Mouse (Mus musculus): ENCODE data around the gene Proser3. TPM values are rescaled to one million over a fixed set of nuclear protein-coding genes. Genes with fewer than 3 reads are reported as not detected.
A peak's percentile ranks its signal among the peaks of the same experiment; 100 is the strongest.

Gene Proser3
- polyA plus RNA-seq, 1 experiment from 2014 or later, result 15.2 TPM

- Histone ChIP-seq H3K4me1 (peaks cover 4% of the 10 kb centered on the region; the same call in 1 of the 2 replicates), H3K27me3 (ENCODE audit: poor library complexity, severe bottlenecking) (no peaks in the 10 kb centered on the region), H3K36me3 (replicated peaks) (no peaks in the 10 kb centered on the region), H3K4me3 (no peak overlapping the region), H3K9me3 (no peaks in the 10 kb centered on the region), H3K27ac (no peak overlapping the region)
- 37% methylated on average over 16 of the region's 16 CpGs for WGBS
- DNase-seq (ENCODE audit: extremely low spot score, low spot score), result peak; percentile 42
Observed at GRCm38 (mm10) chr7:30490251-30490956, 61.7 kb downstream of the Proser3 start.

Small RNA genes within 50 kb of the gene (microRNA-seq; reads per million reads assigned to microRNA genes)
- gene Gm38670 (1.5 reads per million), gene Mir3569 (not detected)

Other genes starting within 250 kb of the Proser3 start
- 82.3 and 90.2 TPM in 2 replicates for gene Alkbh6, start 243.6 kb downstream of the Proser3 start, polyA plus RNA-seq (2016; fragmentation: Nextera tagmentation; extraction: Ambion mirVana)
- 29.8 and 32.8 TPM in 2 replicates for gene Syne4, start 237.5 kb downstream of the Proser3 start, polyA plus RNA-seq (2016; fragmentation: Nextera tagmentation; extraction: Ambion mirVana)
- gene E130208F15Rik, start 230.6 kb downstream of the Proser3 start, polyA plus RNA-seq (2016; fragmentation: Nextera tagmentation; extraction: Ambion mirVana), result 3.0 and 3.2 TPM in 2 replicates
- gene Sdhaf1, start 228.4 kb downstream of the Proser3 start, polyA plus RNA-seq (2016; fragmentation: Nextera tagmentation; extraction: Ambion mirVana), result 17.3 and 19.5 TPM in 2 replicates
- gene Lrfn3, start 189.5 kb downstream of the Proser3 start, polyA plus RNA-seq (2016; fragmentation: Nextera tagmentation; extraction: Ambion mirVana), result 5.3 and 5.6 TPM in 2 replicates
- 10.4 and 12.1 TPM in 2 replicates for gene Tyrobp, start 138.5 kb downstream of the Proser3 start, polyA plus RNA-seq (2016; fragmentation: Nextera tagmentation; extraction: Ambion mirVana)
- 0.38 TPM in 1 of 2 replicates, not detected in the other for gene Hcst, start 132.4 kb downstream of the Proser3 start, polyA plus RNA-seq (2016; fragmentation: Nextera tagmentation; extraction: Ambion mirVana)
- 1.3 and 1.5 TPM in 2 replicates for gene Nfkbid, start 130.6 kb downstream of the Proser3 start, polyA plus RNA-seq (2016; fragmentation: Nextera tagmentation; extraction: Ambion mirVana)
- 25.4 and 33.7 TPM in 2 replicates for gene Aplp1, start 106.8 kb downstream of the Proser3 start, polyA plus RNA-seq (2016; fragmentation: Nextera tagmentation; extraction: Ambion mirVana)
- gene Kirrel2, start 94.6 kb downstream of the Proser3 start, polyA plus RNA-seq (2016; fragmentation: Nextera tagmentation; extraction: Ambion mirVana), result 0.29 and 0.52 TPM in 2 replicates
- 0.07 TPM in 1 of 2 replicates, not detected in the other for gene Nphs1, start 94.0 kb downstream of the Proser3 start, polyA plus RNA-seq (2016; fragmentation: Nextera tagmentation; extraction: Ambion mirVana)
- gene Prodh2, start 58.7 kb downstream of the Proser3 start, polyA plus RNA-seq (2016; fragmentation: Nextera tagmentation; extraction: Ambion mirVana), result not detected in 2 replicates
- gene Arhgap33, start 17.2 kb downstream of the Proser3 start, polyA plus RNA-seq (2016; fragmentation: Nextera tagmentation; extraction: Ambion mirVana), result 29.7 and 31.9 TPM in 2 replicates
- 4.3 and 4.6 TPM in 2 replicates for gene Hspb6, start 121 bp downstream of the Proser3 start, polyA plus RNA-seq (2016; fragmentation: Nextera tagmentation; extraction: Ambion mirVana)
- 40.7 and 44.2 TPM in 2 replicates for gene Lin37, start 7.5 kb upstream of the Proser3 start, polyA plus RNA-seq (2016; fragmentation: Nextera tagmentation; extraction: Ambion mirVana)
- 96.1 and 96.7 TPM in 2 replicates for gene U2af1l4, start 11.0 kb upstream of the Proser3 start, polyA plus RNA-seq (2016; fragmentation: Nextera tagmentation; extraction: Ambion mirVana)
- gene Gm49396, start 11.0 kb upstream of the Proser3 start, polyA plus RNA-seq (2016; fragmentation: Nextera tagmentation; extraction: Ambion mirVana), result 16.1 and 16.3 TPM in 2 replicates
- 124 and 126 TPM in 2 replicates for gene Psenen, start 11.3 kb upstream of the Proser3 start, polyA plus RNA-seq (2016; fragmentation: Nextera tagmentation; extraction: Ambion mirVana)
- gene Igflr1, start 13.1 kb upstream of the Proser3 start, polyA plus RNA-seq (2016; fragmentation: Nextera tagmentation; extraction: Ambion mirVana), result 5.9 and 7.1 TPM in 2 replicates
- 10.1 and 10.4 TPM in 2 replicates for gene Kmt2b, start 36.4 kb upstream of the Proser3 start, polyA plus RNA-seq (2016; fragmentation: Nextera tagmentation; extraction: Ambion mirVana)
- 0.09 and 0.20 TPM in 2 replicates for gene Zbtb32, start 46.6 kb upstream of the Proser3 start, polyA plus RNA-seq (2016; fragmentation: Nextera tagmentation; extraction: Ambion mirVana)
- 0.68 and 0.71 TPM in 2 replicates for gene Upk1a, start 60.5 kb upstream of the Proser3 start, polyA plus RNA-seq (2016; fragmentation: Nextera tagmentation; extraction: Ambion mirVana)
- gene Cox6b1, start 73.9 kb upstream of the Proser3 start, polyA plus RNA-seq (2016; fragmentation: Nextera tagmentation; extraction: Ambion mirVana), result 762 and 774 TPM in 2 replicates
- gene Etv2, start 83.6 kb upstream of the Proser3 start, polyA plus RNA-seq (2016; fragmentation: Nextera tagmentation; extraction: Ambion mirVana), result 0.30 TPM in 1 of 2 replicates, not detected in the other
- gene Rbm42, start 98.0 kb upstream of the Proser3 start, polyA plus RNA-seq (2016; fragmentation: Nextera tagmentation; extraction: Ambion mirVana), result 119 and 129 TPM in 2 replicates
- 90.2 and 91.9 TPM in 2 replicates for gene Haus5, start 112.7 kb upstream of the Proser3 start, polyA plus RNA-seq (2016; fragmentation: Nextera tagmentation; extraction: Ambion mirVana)
- not detected in 2 replicates for gene Pmis2, start 119.3 kb upstream of the Proser3 start, polyA plus RNA-seq (2016; fragmentation: Nextera tagmentation; extraction: Ambion mirVana)
- not detected in 2 replicates for gene 2200002J24Rik, start 146.6 kb upstream of the Proser3 start, polyA plus RNA-seq (2016; fragmentation: Nextera tagmentation; extraction: Ambion mirVana)
- gene Atp4a, start 159.9 kb upstream of the Proser3 start, polyA plus RNA-seq (2016; fragmentation: Nextera tagmentation; extraction: Ambion mirVana), result 1.1 and 1.4 TPM in 2 replicates
- 154 and 158 TPM in 2 replicates for gene Tmem147, start 177.2 kb upstream of the Proser3 start, polyA plus RNA-seq (2016; fragmentation: Nextera tagmentation; extraction: Ambion mirVana)
- 0.16 and 0.48 TPM in 2 replicates for gene Gapdhs, start 191.4 kb upstream of the Proser3 start, polyA plus RNA-seq (2016; fragmentation: Nextera tagmentation; extraction: Ambion mirVana)
- gene Sbsn, start 199.2 kb upstream of the Proser3 start, polyA plus RNA-seq (2016; fragmentation: Nextera tagmentation; extraction: Ambion mirVana), result 0.73 and 1.0 TPM in 2 replicates
- gene Dmkn, start 211.5 kb upstream of the Proser3 start, polyA plus RNA-seq (2016; fragmentation: Nextera tagmentation; extraction: Ambion mirVana), result not detected in 2 replicates
- not detected in 2 replicates for gene Krtdap, start 235.6 kb upstream of the Proser3 start, polyA plus RNA-seq (2016; fragmentation: Nextera tagmentation; extraction: Ambion mirVana)